Mouse (Mus musculus): ENCODE results near the gene Cyp2d22. TPM values are rescaled to one million over a fixed set of nuclear protein-coding genes. Genes with fewer than 3 reads are reported as not detected.

Gene Cyp2d22
- polyA plus RNA-seq, 1 experiment from 2014 or later: 10.5 TPM

DNA sequence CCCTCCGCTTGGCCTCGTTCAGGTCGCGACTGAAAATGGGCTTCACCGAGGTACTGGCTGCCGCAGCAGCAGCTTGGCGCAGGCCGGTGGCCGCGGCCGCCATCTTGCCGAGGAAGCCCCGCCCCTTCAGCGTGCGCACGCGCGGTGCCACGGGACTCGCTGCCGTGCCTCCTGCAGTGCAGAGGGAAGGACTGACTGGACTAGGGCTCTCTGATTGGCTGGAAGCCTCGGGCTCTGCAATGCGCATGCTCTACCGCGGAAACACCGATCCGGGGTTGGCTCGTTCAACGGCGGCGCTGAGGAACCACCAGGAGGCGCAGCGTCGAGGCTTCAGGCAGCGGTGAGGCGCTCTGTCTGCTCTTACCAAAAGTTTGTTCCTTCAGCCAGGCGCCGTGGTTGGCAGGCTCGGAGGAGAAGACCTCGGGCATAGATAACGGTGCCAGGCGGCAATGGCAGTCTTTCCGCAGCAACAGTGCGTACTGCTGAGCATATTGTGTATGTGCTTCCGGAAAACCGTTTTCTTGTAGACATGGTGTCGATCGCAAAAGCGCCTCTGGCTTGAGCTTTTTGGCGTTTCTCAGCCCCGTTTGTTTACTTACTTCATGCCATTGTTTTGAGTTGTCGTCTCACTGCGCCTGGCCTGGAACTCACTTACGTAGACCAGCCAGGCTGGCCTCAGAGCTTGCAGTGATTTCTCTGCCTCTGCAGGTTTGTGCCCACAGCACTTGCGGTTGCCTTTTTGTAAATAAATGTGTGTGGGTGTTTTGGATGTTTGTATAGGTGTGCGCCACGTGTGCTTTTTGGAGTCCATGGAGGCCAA lies 25.7 kb downstream of the Cyp2d22 start, which contains the start of gene Ndufa6:
Ndufa6 (minus strand) TSS at position 197 of the 820 bp plus-strand sequence.
- 1% methylated on average over 57 of the region's 57 CpGs for WGBS
- H3K9me3 ChIP-seq: no peaks in the 10 kb centered on the region
- no peaks in the 10 kb centered on the region for H3K27me3 ChIP-seq
- H3K4me1 ChIP-seq: peaks cover 25% of the 10 kb centered on the region
- peak within 1 kb of the TSS; percentile 98 for H3K4me3 ChIP-seq
- ATAC-seq (ENCODE audit: insufficient number of reproducible peaks, insufficient read depth, low FRiP score, low TSS enrichment, low read depth): peak; percentile 99
- peak within 1 kb of the TSS; percentile 98 for H3K9ac ChIP-seq
- peak within 1 kb of the TSS; percentile 90 for H3K27ac ChIP-seq
- H3K36me3 ChIP-seq: peaks cover 18% of the 10 kb centered on the region
- H3K4me2 ChIP-seq: peak within 1 kb of the TSS; percentile 89

GRCm38 (mm10) chr15:82353745-82354113 lies 26.3 kb downstream of the Cyp2d22 start:
- under 1% methylated on average over 23 of the region's 23 CpGs for WGBS
- H3K9me3 ChIP-seq: no peaks in the 10 kb centered on the region
- H3K4me2 ChIP-seq: peak overlapping the region; percentile 89
- peaks cover 24% of the 10 kb centered on the region for H3K36me3 ChIP-seq
- peak; percentile 33 for ATAC-seq (ENCODE audit: insufficient number of reproducible peaks, insufficient read depth, low FRiP score, low TSS enrichment, low read depth)
- H3K4me3 ChIP-seq: peak overlapping the region; percentile 98
- H3K9ac ChIP-seq: peak overlapping the region; percentile 98
- H3K4me1 ChIP-seq: peaks cover 21% of the 10 kb centered on the region
- H3K27ac ChIP-seq: peak overlapping the region; percentile 81
- no peaks in the 10 kb centered on the region for H3K27me3 ChIP-seq

DNA sequence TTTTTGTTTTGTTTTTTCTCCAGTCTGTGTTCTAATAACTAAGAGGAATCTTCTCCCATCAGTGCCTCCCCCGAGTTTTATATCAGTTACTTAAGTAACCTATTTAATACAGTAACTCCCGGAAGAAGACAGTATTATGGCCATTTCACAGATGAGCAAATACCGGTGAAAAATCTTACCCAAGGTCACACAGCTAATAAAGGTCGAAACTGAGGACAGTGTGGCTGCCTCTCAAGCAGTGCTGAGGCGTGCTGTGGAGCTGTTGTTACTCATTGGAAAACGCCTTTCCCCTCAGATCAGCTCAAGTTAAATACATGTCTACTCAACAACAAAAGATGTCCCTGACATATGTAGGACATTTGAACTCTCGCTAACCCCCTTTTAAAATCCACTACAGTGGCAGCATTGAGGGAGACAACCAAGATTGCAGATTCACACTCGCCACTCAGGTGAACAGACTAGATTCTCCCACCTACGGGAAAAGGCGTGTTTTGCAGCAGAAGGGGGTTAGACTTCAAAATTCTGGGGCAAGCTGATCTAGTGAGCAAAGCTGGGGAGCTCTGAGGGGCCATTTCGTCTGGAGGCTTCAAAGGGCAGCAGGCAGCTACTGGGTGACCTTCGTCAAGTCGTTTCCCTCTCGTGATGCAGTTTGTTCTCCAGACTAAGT lies 26.8 kb downstream of the Cyp2d22 start:
- H3K4me3 ChIP-seq: peak overlapping the region; percentile 98
- peaks cover 29% of the 10 kb centered on the region for H3K36me3 ChIP-seq
- H3K4me2 ChIP-seq: peak overlapping the region; percentile 89
- WGBS: 31% methylated on average over 14 of the region's 14 CpGs
- no peak for ATAC-seq (ENCODE audit: insufficient number of reproducible peaks, insufficient read depth, low FRiP score, low TSS enrichment, low read depth)
- peak overlapping the region; percentile 81; the same call in 1 of the 2 replicates for H3K27ac ChIP-seq
- H3K9ac ChIP-seq: peak overlapping the region; percentile 98
- no peaks in the 10 kb centered on the region for H3K9me3 ChIP-seq
- peaks cover 20% of the 10 kb centered on the region for H3K4me1 ChIP-seq
- H3K27me3 ChIP-seq: no peaks in the 10 kb centered on the region

DNA sequence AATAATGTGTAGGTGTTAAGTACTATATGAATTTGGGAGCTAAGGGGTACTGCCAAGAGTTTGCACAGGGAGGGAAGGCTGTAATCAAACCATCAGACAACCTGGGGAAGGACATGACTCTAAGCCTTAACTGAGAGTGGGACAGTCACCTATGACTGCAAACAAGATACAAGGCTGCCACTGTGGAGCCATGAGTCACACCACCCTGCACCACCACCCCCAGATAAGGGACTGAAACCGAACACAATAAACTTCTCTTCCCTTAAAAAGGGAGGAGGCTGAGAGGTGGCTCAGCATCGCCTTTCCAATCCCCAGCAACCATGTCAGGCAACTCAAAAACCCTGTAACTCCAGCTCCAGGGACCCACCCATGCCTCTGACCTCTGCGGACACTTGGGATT lies 28.6 kb downstream of the Cyp2d22 start:
- H3K27me3 ChIP-seq: no peaks in the 10 kb centered on the region
- no peak overlapping the region for H3K27ac ChIP-seq
- no peak overlapping the region for H3K9ac ChIP-seq
- no peak overlapping the region for H3K4me2 ChIP-seq
- WGBS: 71% methylated on average over 3 of the region's 3 CpGs
- no peaks in the 10 kb centered on the region for H3K9me3 ChIP-seq
- H3K4me3 ChIP-seq: no peak overlapping the region
- ATAC-seq (ENCODE audit: insufficient number of reproducible peaks, insufficient read depth, low FRiP score, low TSS enrichment, low read depth): no peak
- peaks cover 35% of the 10 kb centered on the region for H3K36me3 ChIP-seq
- peaks cover 34% of the 10 kb centered on the region for H3K4me1 ChIP-seq

- Histone ChIP-seq H3K9me3 (no peaks in the 10 kb centered on the region), H3K36me3 (peaks cover 35% of the 10 kb centered on the region)
- WGBS: 89% methylated on average over 4 of the region's 4 CpGs
These were observed 29.7 kb downstream of the Cyp2d22 start for GRCm38 (mm10) chr15:82350349-82350748.

GRCm38 (mm10) chr15:82348999-82349341 lies 31.1 kb downstream of the Cyp2d22 start:
- peaks cover 35% of the 10 kb centered on the region for H3K36me3 ChIP-seq

More at GRCm38 (mm10) chr15:82350349-82350748, 29.7 kb downstream of the Cyp2d22 start:
- H3K9ac ChIP-seq: no peak overlapping the region
- peaks cover 35% of the 10 kb centered on the region for H3K4me1 ChIP-seq
- no peak overlapping the region for H3K4me3 ChIP-seq
- H3K27ac ChIP-seq: no peak overlapping the region
- no peaks in the 10 kb centered on the region for H3K27me3 ChIP-seq
- H3K4me2 ChIP-seq: no peak overlapping the region
- no peak for ATAC-seq (ENCODE audit: insufficient number of reproducible peaks, insufficient read depth, low FRiP score, low TSS enrichment, low read depth)

GRCm38 (mm10) chr15:82348258-82348998 lies 31.6 kb downstream of the Cyp2d22 start:
- Histone ChIP-seq H3K9ac (no peak overlapping the region), H3K36me3 (peaks cover 40% of the 10 kb centered on the region), H3K4me1 (peaks cover 31% of the 10 kb centered on the region), H3K27ac (no peak overlapping the region), H3K4me3 (no peak overlapping the region), H3K4me2 (no peak overlapping the region), H3K9me3 (no peaks in the 10 kb centered on the region), H3K27me3 (no peaks in the 10 kb centered on the region)
- 86% methylated on average over 8 of the region's 8 CpGs for WGBS
- no peak for ATAC-seq (ENCODE audit: insufficient number of reproducible peaks, insufficient read depth, low FRiP score, low TSS enrichment, low read depth)

More at GRCm38 (mm10) chr15:82348999-82349341, 31.1 kb downstream of the Cyp2d22 start:
- peaks cover 31% of the 10 kb centered on the region for H3K4me1 ChIP-seq
- no peak overlapping the region for H3K27ac ChIP-seq
- H3K9ac ChIP-seq: no peak overlapping the region
- H3K9me3 ChIP-seq: no peaks in the 10 kb centered on the region
- H3K4me3 ChIP-seq: no peak overlapping the region
- WGBS: 92% methylated on average over 2 of the region's 2 CpGs
- H3K4me2 ChIP-seq: no peak overlapping the region
- no peak for ATAC-seq (ENCODE audit: insufficient number of reproducible peaks, insufficient read depth, low FRiP score, low TSS enrichment, low read depth)
- no peaks in the 10 kb centered on the region for H3K27me3 ChIP-seq

DNA sequence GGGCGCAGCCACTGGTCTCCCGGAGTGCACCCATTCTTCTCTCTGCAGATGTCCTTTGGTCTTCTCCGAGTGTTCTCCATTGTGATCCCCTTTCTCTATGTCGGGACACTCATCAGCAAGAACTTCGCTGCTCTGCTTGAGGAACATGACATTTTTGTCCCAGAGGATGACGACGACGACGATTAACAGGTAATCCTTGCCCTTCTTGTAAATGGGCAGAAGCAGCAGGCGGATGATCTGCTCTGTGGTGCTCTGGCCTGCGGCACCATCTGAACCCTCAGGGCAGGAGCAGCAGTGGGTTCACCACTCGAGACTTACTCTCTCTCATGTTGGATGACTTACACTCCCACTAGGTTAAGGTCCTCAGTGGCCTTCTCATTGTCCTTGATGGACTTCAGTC lies 32.2 kb downstream of the Cyp2d22 start:
- Histone ChIP-seq H3K36me3 (peaks cover 45% of the 10 kb centered on the region), H3K9me3 (no peaks in the 10 kb centered on the region), H3K4me2 (0 out of 2 replicates have a peak overlapping the region, but pooled peaks have one; percentile 82), H3K4me1 (peaks cover 25% of the 10 kb centered on the region), H3K27ac (no peak overlapping the region), H3K4me3 (no peak overlapping the region), H3K27me3 (no peaks in the 10 kb centered on the region), H3K9ac (no peak overlapping the region)
- 93% methylated on average over 12 of the region's 12 CpGs for WGBS
- ATAC-seq (ENCODE audit: insufficient number of reproducible peaks, insufficient read depth, low FRiP score, low TSS enrichment, low read depth): no peak

DNA sequence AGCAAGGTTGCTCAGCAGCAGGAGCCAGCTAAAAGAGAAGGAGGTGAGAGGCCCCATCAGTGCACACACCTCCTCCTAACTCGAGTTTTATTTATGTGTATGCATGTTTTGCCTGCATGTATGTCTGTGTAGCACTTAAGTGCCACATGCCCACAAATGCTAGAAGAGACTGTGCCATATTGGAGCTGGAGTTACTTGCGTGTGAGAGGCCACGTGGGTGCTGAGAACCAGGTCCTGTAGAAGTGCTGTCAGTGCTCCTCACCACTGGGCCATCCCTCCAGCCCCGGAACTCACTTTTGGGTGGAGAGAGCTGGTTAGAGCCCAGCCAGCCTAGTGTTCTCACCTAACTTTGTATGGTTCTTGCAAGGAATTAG lies 32.8 kb downstream of the Cyp2d22 start:
- H3K27ac ChIP-seq: 0 out of 2 replicates have a peak overlapping the region, but pooled peaks have one; percentile 22
- peaks cover 20% of the 10 kb centered on the region for H3K4me1 ChIP-seq
- no peak for ATAC-seq (ENCODE audit: insufficient number of reproducible peaks, insufficient read depth, low FRiP score, low TSS enrichment, low read depth)
- peak overlapping the region; percentile 79 for H3K9ac ChIP-seq
- WGBS: 87% methylated on average over 4 of the region's 4 CpGs
- peaks cover 45% of the 10 kb centered on the region for H3K36me3 ChIP-seq
- no peaks in the 10 kb centered on the region for H3K27me3 ChIP-seq
- no peaks in the 10 kb centered on the region for H3K9me3 ChIP-seq
- H3K4me2 ChIP-seq: peak overlapping the region; percentile 82
- H3K4me3 ChIP-seq: peak overlapping the region; percentile 67

- peak overlapping the region; percentile 79 for H3K9ac ChIP-seq
- ATAC-seq (ENCODE audit: insufficient number of reproducible peaks, insufficient read depth, low FRiP score, low TSS enrichment, low read depth): no peak
- no peaks in the 10 kb centered on the region for H3K9me3 ChIP-seq
- H3K4me3 ChIP-seq: peak overlapping the region; percentile 67
- H3K4me2 ChIP-seq: peak overlapping the region; percentile 82
- peak overlapping the region; percentile 86; the same call in 1 of the 2 replicates for H3K27ac ChIP-seq
- H3K4me1 ChIP-seq: peaks cover 21% of the 10 kb centered on the region
- H3K27me3 ChIP-seq: no peaks in the 10 kb centered on the region
- H3K36me3 ChIP-seq: peaks cover 45% of the 10 kb centered on the region
- 64% methylated on average over 14 of the region's 14 CpGs for WGBS
These were observed 33.3 kb downstream of the Cyp2d22 start for GRCm38 (mm10) chr15:82346580-82347302.

Data from embryonic facial prominence, embryonic 13.5 days (tissue).